Comparison of ENCODE assay signal across 8 mouse cellular contexts in genomic region chr5:130171423-130171954, GRCm38 (mm10). TPM values are rescaled to one million over a fixed set of nuclear protein-coding genes. Genes with fewer than 3 reads are reported as not detected.
DNase-seq lines count a peak whose midpoint lies in the region; ATAC-seq and TF ChIP-seq lines count a peak whose summit lies in the region.

Gene Rabgef1 (plus strand): TSS chr5:130171798.

- peaks cover 29% of the 10 kb centered on the region for H3K4me1 ChIP-seq in forebrain, embryonic 10.5 days
- peaks cover 8 to 30% of the 10 kb centered on the region in 2 experiments for H3K4me1 ChIP-seq in heart, embryonic 14.5 days (ENCODE audit: control insufficient read depth in 2 of 2, insufficient read depth in 2 of 2, low read length in 2 of 2)
- peaks cover 36% of the 10 kb centered on the region for H3K4me1 ChIP-seq in liver, embryonic 11.5 days (replicated peaks; ENCODE audit: control insufficient read depth, insufficient read depth, low read length)

- peak; percentile 99 for TF ChIP-seq POLR2A in myocyte (IDR thresholded peaks at IDR 0.05; ENCODE audit: insufficient read length, low read depth)

- H3K9me3 ChIP-seq in forebrain, embryonic 10.5 days, result no peaks in the 10 kb centered on the region
- no peaks in the 10 kb centered on the region for H3K9me3 ChIP-seq in heart, embryonic 14.5 days (ENCODE audit: control insufficient read depth, low read length)
- no peaks in the 10 kb centered on the region for H3K9me3 ChIP-seq in liver, embryonic 11.5 days (ENCODE audit: control insufficient read depth, low read length)

- H3ac ChIP-seq in myocyte (ENCODE audit: control insufficient read depth, insufficient read length), result peak within 1 kb of the TSS; percentile 56

- peak within 1 kb of the TSS; percentile 92 for H3K27ac ChIP-seq in forebrain, embryonic 10.5 days
- H3K27ac ChIP-seq in heart, embryonic 14.5 days (replicated peaks in 1 of 2; ENCODE audit: control insufficient read depth in 1 of 2, insufficient read depth in 1 of 2, low read depth in 2 of 2, low read length in 2 of 2), result peak within 1 kb of the TSS; percentile 91 to 94
- H3K27ac ChIP-seq in liver, embryonic 11.5 days (ENCODE audit: low read depth, low read length), result peak within 1 kb of the TSS; percentile 100

- H3K36me3 ChIP-seq in forebrain, embryonic 10.5 days (replicated peaks), result no peaks in the 10 kb centered on the region
- H3K36me3 ChIP-seq in heart, embryonic 14.5 days (ENCODE audit: control insufficient read depth, insufficient read depth, low read length), result no peaks in the 10 kb centered on the region
- H3K36me3 ChIP-seq in liver, embryonic 11.5 days (ENCODE audit: control insufficient read depth, insufficient read depth, low read length), result peaks cover 2% of the 10 kb centered on the region; the same call in 1 of the 2 replicates
- H3K36me3 ChIP-seq in myocyte (ENCODE audit: control insufficient read depth, insufficient read depth), result no peaks in the 10 kb centered on the region

- peak within 1 kb of the TSS; percentile 85 for H3K4me2 ChIP-seq in heart, embryonic 14.5 days (ENCODE audit: low read length)
- peak within 1 kb of the TSS; percentile 79 for H3K4me2 ChIP-seq in liver, embryonic 11.5 days
- H3K4me2 ChIP-seq in myocyte (ENCODE audit: low read depth), result peak within 1 kb of the TSS; percentile 95

- 1% methylated on average over 62 of the region's 62 CpGs for WGBS in forebrain, embryonic 10.5 days
- WGBS in heart, embryonic 14.5 days, result under 1% methylated on average over 45 of the region's 62 CpGs
- under 1% methylated on average over 62 of the region's 62 CpGs for WGBS in liver, embryonic 11.5 days

- H3K9ac ChIP-seq in heart, embryonic 14.5 days (ENCODE audit: low read length), result peak within 1 kb of the TSS; percentile 90
- H3K9ac ChIP-seq in liver, embryonic 11.5 days (ENCODE audit: low read depth, low read length), result peak within 1 kb of the TSS; percentile 90

- H3K4me3 ChIP-seq in forebrain, embryonic 10.5 days, result peak within 1 kb of the TSS; percentile 94
- peak within 1 kb of the TSS; percentile 77 to 88 for H3K4me3 ChIP-seq in heart, embryonic 14.5 days (ENCODE audit: control insufficient read depth in 1 of 2, insufficient read depth in 1 of 2, low read depth in 1 of 2, low read length in 2 of 2)
- peak within 1 kb of the TSS; percentile 89 for H3K4me3 ChIP-seq in liver, embryonic 11.5 days (ENCODE audit: low read depth, low read length)
- H3K4me3 ChIP-seq in myocyte, result peak within 1 kb of the TSS; percentile 63

- ATAC-seq in CD4-positive, CD25-positive, alpha-beta regulatory T cell, adult 4 months, result peak; percentile 81
- ATAC-seq in heart, embryonic 14.5 days (ENCODE audit: insufficient number of reproducible peaks, insufficient read depth, low FRiP score, low read depth), result peak; percentile 93
- ATAC-seq in liver, embryonic 11.5 days (replicated peaks; ENCODE audit: low FRiP score), result peak; percentile 89

- DNase-seq in c-Kit-positive CD71-negative TER-119-negative erythroid progenitor cells, embryonic 14.5 days (ENCODE audit: low read depth), result peak; percentile 70
- peak; percentile 93 for DNase-seq in forebrain, embryonic 10.5 days (ENCODE audit: extremely low spot score, low spot score)
- DNase-seq in kidney, postnatal 10 days, result peak; percentile 96
- DNase-seq in liver, embryonic 11.5 days (ENCODE audit: low spot score), result peak; percentile 96
- peak; percentile 89 to 95 for DNase-seq in spleen, postnatal 4 days (ENCODE audit: low spot score in 2 of 2)

- H3K79me2 ChIP-seq in myocyte (ENCODE audit: control insufficient read depth, insufficient read depth), result peaks cover 42% of the 10 kb centered on the region

- no peaks in the 10 kb centered on the region for H3K27me3 ChIP-seq in forebrain, embryonic 10.5 days (ENCODE audit: poor library complexity, severe bottlenecking)
- H3K27me3 ChIP-seq in heart, embryonic 14.5 days (ENCODE audit: control insufficient read depth, insufficient read depth, low read length), result no peaks in the 10 kb centered on the region
- H3K27me3 ChIP-seq in liver, embryonic 11.5 days (replicated peaks; ENCODE audit: control insufficient read depth, insufficient read depth, low read length), result no peaks in the 10 kb centered on the region
- no peaks in the 10 kb centered on the region for H3K27me3 ChIP-seq in myocyte (ENCODE audit: control insufficient read depth, insufficient read depth, insufficient read length)

TF ChIP-seq in myocyte, 11 proteins besides CTCF, POLR2A, EP300 and RAD21:
- TF ChIP-seq SRF (IDR thresholded peaks at IDR 0.05; ENCODE audit: control insufficient read depth, insufficient read length, low read depth), result no peak
- TF ChIP-seq POLR2AphosphoS2 (IDR thresholded peaks at IDR 0.05; ENCODE audit: insufficient read length, low read depth), result peak; percentile 98
- TF ChIP-seq USF1 (IDR thresholded peaks at IDR 0.05; ENCODE audit: low read depth), result no peak
- no peak for TF ChIP-seq MYOG (IDR thresholded peaks at IDR 0.05; ENCODE audit: control insufficient read depth in 1 of 3, insufficient read depth in 1 of 3, insufficient read length in 2 of 3, low read depth in 2 of 3)
- TF ChIP-seq REST (IDR thresholded peaks at IDR 0.05; ENCODE audit: insufficient read depth, insufficient read length), result no peak
- TF ChIP-seq TCF12 (IDR thresholded peaks at IDR 0.05; ENCODE audit: insufficient read depth, poor library complexity, severe bottlenecking), result no peak

RNA-seq across cellular contexts. Expression of gene Rabgef1, which starts in this region (rescaled TPM):
- polyA plus RNA-seq in CD4-positive, CD25-positive, alpha-beta regulatory T cell, adult 4 months (2017; shearing (Covaris generic)), result 10 to 100 TPM; 32.1 to 43.4 TPM
- polyA plus RNA-seq in forebrain, embryonic 10.5 days (2016; fragmentation: Nextera tagmentation; extraction: Ambion mirVana), result 23.3 and 25.4 TPM in 2 replicates
- 16.5 and 17.9 TPM in 2 replicates for polyA plus RNA-seq in heart, embryonic 14.5 days (2014; fragmentation: Nextera tagmentation; extraction: Ambion mirVana)
- 39.6 and 41.1 TPM in 2 replicates for polyA plus RNA-seq in liver, embryonic 11.5 days (2014; fragmentation: Nextera tagmentation; extraction: Ambion mirVana)
- 18.8 TPM for polyA plus RNA-seq in myocyte (2012; fragmentation: generic; extraction: Trizol)

Comparison
In these comparisons a context has a peak if more than half of its experiments do, and no peak if none do; other contexts are left out.
1. Peak in every context shown above with its lines: DNase-seq, ATAC-seq, H3K4me3 ChIP-seq and H3K27ac ChIP-seq.